Mouse (Mus musculus) limb, embryonic 15.5 days (tissue): ENCODE results near the gene Pofut1. TPM values are rescaled to one million over a fixed set of nuclear protein-coding genes. Genes with fewer than 3 reads are reported as not detected.
"Not testable (repeated sequence)": the region's sequence is repeated elsewhere in the genome, so short reads cannot be mapped to it uniquely, and the experiment has no call there.

ENCODE experiments used
- ATAC-seq: fragments of 200-750 bp; cut with Nextera tagmentation; 2 replicates; pipeline ENCODE4 v1.8.0; 2017; ENCODE audit warnings: low read depth, moderate TSS enrichment; ENCODE audit not compliant: insufficient number of reproducible peaks, low FRiP score, low TSS enrichment
- H3K27ac ChIP-seq: fragments of 300-500 bp; sonication (generic); 2 replicates; pipeline ENCODE4 v1.5.1; 2015; ENCODE audit warnings: moderate library complexity, mild to moderate bottlenecking, inconsistent platforms
- H3K27me3 ChIP-seq: fragments of 300-500 bp; sonication (generic); 2 replicates; pipeline ENCODE4 v1.6.1; 2015; ENCODE audit warnings: inconsistent platforms
- H3K36me3 ChIP-seq: fragments of 300-500 bp; sonication (generic); 2 replicates; pipeline ENCODE4 v1.6.1; 2015; ENCODE audit warnings: inconsistent platforms
- H3K4me1 ChIP-seq: fragments of 300-500 bp; sonication (generic); 2 replicates; pipeline ENCODE4 v1.6.1; 2015; ENCODE audit warnings: inconsistent platforms
- H3K4me2 ChIP-seq: fragments of 300-500 bp; sonication (generic); 2 replicates; pipeline ENCODE4 v1.6.1; 2015; ENCODE audit warnings: mild to moderate bottlenecking, inconsistent platforms
- H3K4me3 ChIP-seq: fragments of 300-500 bp; sonication (generic); 2 replicates; pipeline ENCODE4 v1.5.1; 2015; ENCODE audit warnings: mild to moderate bottlenecking, inconsistent platforms
- H3K9ac ChIP-seq: fragments of 300-500 bp; sonication (generic); 2 replicates; pipeline ENCODE4 v1.6.1; 2015; ENCODE audit warnings: inconsistent platforms
- H3K9me3 ChIP-seq: fragments of 300-500 bp; sonication (generic); 2 replicates; pipeline ENCODE4 v1.6.1; 2016; ENCODE audit warnings: inconsistent platforms
- WGBS: fragments of 180-500 bp; shearing (Covaris S2); methylation state at CpG from one replicate; pipeline ENCODE4 v1.1.7; 2015; 5-methylcytosine and 5-hydroxymethylcytosine counted together
- polyA plus RNA-seq: library from polyadenylated mRNA; unstranded; fragments of >200 nt; fragmentation: Nextera tagmentation; extraction: Ambion mirVana; gene quantifications from 2 replicates; pipeline ENCODE4 v1.2.1, GENCODE M21; 2015

The Pofut1 gene
- polyA plus RNA-seq, 1 experiment from 2014 or later = 8.5 TPM

DNA sequence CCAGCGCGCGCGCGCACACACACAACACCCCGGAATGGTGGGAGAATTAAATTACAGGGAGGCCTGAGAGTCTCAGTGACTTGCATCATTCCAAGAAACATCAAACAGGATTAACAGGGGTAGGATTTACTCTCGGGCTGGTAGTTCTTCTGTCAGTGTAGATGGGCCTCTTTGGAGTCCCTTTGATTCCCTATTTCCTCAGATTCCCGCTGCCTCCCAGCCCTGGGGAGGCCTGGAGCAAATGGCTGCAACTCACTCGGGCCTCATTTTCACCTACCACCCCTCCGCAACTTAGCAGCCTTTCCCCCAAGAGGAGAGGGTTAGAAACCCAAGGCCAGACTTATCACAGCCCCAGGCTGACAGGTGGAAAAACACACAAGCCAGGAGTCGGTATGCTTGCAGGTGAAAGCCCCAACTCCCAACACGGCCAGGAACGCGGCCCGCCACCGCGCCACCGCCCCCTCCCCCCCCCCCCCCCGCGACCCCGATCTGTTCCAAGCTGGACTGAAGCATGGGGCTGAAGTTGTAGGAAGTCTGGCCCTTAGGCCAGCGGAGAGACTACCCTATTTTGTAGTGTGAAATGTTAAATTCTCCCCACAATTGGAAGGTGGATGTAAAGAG, 1.4 kb upstream of the Pofut1 start:
- peaks cover 24% of the 10 kb centered on the region for H3K4me1 ChIP-seq
- H3K4me3 ChIP-seq = peak overlapping the region; percentile 97
- ATAC-seq = no peak
- peak overlapping the region; percentile 80 for H3K4me2 ChIP-seq
- no peaks in the 10 kb centered on the region for H3K27me3 ChIP-seq
- peaks cover 20% of the 10 kb centered on the region for H3K36me3 ChIP-seq
- H3K27ac ChIP-seq = peak overlapping the region; percentile 97
- no peaks in the 10 kb centered on the region for H3K9me3 ChIP-seq
- peak overlapping the region; percentile 99 for H3K9ac ChIP-seq
- 4% methylated on average over 19 of the region's 22 CpGs for WGBS

DNA sequence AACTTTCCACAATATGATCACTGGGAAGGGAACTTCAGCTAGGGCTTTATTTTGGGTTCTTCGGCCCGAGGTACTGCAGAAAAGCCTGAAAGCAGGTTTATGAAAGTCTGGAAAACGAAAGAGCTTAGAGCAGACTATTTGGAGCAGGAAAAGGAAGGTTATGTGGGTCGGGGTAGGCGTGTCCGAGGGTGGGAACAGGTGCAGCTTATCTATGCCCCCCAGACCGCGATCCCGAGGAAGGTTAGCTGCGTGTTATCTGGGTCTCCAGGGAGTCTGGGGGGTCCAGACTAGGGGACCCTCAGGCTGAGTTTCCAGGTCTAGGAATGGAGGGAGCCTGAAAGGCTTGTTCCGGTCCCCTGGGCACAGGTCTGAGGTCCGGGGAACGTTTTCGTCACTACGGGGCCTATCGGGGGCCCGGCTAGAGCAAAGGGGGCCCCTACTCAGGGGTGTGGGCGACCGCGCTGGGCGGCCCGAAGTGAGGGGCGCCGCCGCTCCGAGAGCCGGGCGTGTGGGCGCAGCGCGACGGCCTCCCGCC, 565 bp upstream of the Pofut1 start:
- WGBS = 0% methylated on average over 29 of the region's 33 CpGs
- Histone ChIP-seq H3K9ac (peak overlapping the region; percentile 99), H3K4me3 (peak overlapping the region; percentile 97), H3K4me1 (peaks cover 24% of the 10 kb centered on the region), H3K27me3 (no peaks in the 10 kb centered on the region), H3K9me3 (no peaks in the 10 kb centered on the region), H3K27ac (peak overlapping the region; percentile 97), H3K4me2 (peak overlapping the region; percentile 80), H3K36me3 (peaks cover 19% of the 10 kb centered on the region)
- peak; percentile 36 for ATAC-seq

DNA sequence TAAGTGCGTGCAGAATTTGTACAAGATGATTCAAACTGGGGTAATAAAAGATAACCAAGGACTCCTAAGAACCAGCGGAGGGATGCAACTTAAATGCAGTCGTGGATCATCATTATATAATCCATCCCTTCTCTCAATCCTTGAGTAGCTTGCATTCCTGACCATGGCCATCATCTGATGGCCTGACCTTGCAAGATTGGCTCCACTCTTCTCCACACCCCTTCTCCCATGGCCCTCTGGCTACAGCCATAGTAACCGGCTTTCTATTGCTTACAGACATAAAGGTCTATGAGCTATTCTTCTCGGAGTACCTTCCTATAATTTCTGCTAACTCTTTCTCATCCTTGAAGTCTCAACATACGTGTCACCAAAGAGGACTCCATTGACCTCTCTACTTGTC, 823 bp downstream of the Pofut1 start:
- WGBS = 52% methylated on average over 6 of the region's 6 CpGs
- ATAC-seq = no peak
- Histone ChIP-seq H3K27ac (peak overlapping the region; percentile 97), H3K9me3 (no peaks in the 10 kb centered on the region), H3K27me3 (no peaks in the 10 kb centered on the region), H3K4me3 (peak overlapping the region; percentile 97), H3K4me2 (peak overlapping the region; percentile 80), H3K4me1 (peaks cover 24% of the 10 kb centered on the region), H3K36me3 (peaks cover 18% of the 10 kb centered on the region), H3K9ac (peak overlapping the region; percentile 99)

DNA sequence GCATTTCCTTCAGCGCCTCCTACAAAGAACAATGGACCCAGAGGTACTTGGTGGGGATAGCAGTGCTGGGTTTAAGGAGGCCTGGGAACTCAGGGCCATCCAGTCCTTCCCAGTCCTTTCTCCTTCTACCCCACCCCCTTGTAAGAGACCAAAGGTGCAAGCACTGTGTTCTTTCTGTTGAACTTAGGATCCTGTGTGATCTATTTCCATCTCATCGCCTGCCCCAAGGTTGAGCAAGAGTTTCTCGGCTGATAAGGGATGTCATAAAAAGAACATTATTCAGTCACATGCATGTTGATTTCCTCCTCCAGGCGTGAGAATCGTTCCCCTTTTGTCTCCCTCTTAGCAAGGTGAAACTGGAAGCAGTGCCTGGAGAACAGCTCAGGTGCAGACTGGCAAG, 8.4 kb downstream of the Pofut1 start:
- Histone ChIP-seq H3K9me3 (no peaks in the 10 kb centered on the region), H3K4me2 (no peak overlapping the region), H3K4me1 (no peaks in the 10 kb centered on the region), H3K27ac (no peak overlapping the region), H3K4me3 (no peak overlapping the region), H3K36me3 (peaks cover 65% of the 10 kb centered on the region), H3K27me3 (no peaks in the 10 kb centered on the region), H3K9ac (no peak overlapping the region)
- ATAC-seq = no peak
- WGBS = 80% methylated on average over 5 of the region's 5 CpGs

DNA sequence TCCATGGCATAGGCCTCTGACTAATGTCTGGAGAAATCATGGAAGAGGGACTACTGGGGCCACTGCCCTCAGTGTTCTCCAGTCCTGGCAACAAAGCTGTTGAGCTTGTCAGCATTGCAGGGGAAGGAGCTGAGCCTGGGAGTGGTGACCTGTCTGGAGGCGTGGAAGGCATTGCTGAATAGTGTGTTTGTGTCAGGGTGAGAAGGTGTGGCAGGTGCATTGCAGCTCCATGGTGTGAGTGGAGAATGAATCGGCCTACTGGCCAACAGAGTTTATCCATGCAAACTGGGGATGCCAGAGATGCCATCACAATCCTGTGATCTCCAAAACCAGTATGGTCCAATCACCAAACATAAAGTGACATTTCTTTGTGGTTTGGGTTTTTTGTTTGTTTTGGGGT, 15.3 kb downstream of the Pofut1 start:
- Histone ChIP-seq H3K4me2 (no peak overlapping the region), H3K9me3 (no peaks in the 10 kb centered on the region), H3K27me3 (no peaks in the 10 kb centered on the region), H3K9ac (no peak overlapping the region), H3K36me3 (peaks cover 37% of the 10 kb centered on the region), H3K4me1 (peaks cover 5% of the 10 kb centered on the region), H3K4me3 (no peak overlapping the region), H3K27ac (no peak overlapping the region)
- 84% methylated on average over 2 of the region's 2 CpGs for WGBS
- ATAC-seq = no peak

DNA sequence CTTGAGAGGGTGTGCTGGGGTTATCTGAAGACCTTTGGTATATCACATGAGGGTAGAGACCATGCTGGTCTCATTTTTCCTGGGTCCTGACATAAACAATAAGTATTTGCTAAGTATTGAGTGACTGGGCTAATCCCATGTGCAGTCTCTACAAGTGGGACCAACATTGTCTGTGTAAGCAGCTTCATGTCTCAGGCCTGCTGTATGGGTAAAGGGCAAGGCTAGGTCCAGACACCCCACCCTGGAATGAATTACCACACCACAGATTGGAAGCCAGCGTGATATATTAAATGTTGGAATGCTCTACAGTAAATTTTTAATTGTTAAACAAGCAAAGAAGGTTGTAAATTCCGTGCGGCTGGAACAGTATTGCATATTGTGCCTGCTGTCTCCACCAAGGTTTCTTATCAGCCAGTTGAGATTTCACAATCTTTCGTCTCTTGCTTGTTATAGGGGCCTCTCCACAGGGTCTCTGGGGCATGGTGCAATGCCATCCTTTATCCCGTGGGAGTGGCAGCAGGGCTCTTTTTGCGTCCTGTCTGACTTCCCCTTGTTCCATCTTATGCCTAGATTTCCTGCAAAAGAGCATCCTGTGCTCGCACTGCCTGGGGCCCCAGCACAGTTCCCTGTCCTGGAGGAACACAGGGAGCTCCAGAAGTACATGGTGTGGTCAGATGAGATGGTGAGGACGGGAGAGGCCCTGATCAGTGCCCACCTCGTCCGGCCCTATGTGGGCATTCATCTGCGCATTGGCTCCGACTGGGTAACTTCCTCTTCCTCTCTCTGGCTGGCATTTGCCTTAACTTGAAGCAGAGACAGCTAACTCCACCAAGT, 17.9 kb downstream of the Pofut1 start:
- Histone ChIP-seq H3K9me3 (no peaks in the 10 kb centered on the region), H3K4me1 (peaks cover 5% of the 10 kb centered on the region), H3K9ac (no peak overlapping the region), H3K27ac (no peak overlapping the region), H3K27me3 (no peaks in the 10 kb centered on the region), H3K4me3 (no peak overlapping the region), H3K36me3 (peaks cover 42% of the 10 kb centered on the region), H3K4me2 (no peak overlapping the region)
- ATAC-seq = no peak
- WGBS = 69% methylated on average over 12 of the region's 12 CpGs

DNA sequence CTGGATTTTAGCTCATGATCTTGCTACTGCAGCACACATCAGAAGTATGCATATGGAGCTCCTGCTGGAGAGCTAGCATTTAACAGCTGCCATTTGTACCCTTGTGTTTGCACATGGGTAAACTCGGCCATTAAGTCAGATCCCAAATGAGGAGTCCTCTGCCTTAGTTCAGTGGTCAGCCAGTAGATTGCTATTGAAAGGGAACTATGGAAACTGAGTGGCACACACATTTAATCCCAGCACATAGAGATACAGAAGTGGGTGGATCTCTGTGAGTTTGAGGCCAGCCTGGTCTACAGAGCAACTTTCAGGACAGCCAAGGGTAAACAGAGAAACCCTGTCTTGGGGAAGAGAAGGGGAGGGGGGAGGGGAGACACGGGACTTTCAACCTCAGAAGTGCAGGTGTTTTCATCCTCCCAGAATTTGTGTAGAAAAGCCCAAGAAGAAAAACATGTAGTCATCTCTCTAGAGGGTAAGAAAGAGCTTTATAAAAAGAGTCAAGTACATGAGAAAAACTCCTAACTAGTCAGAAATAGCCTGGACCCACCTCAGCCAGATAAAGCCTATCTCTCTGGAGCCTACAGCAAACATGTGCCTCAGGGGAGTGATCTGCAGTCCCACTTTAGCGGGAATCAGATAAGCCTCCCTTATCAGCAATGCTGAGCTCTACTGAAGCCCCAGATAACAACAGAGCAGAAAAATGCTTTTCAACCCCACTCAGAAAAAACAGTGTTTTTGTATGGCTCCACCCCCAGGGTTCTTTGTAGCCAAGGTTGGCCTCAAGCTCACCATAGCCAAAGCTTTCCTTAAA, 18.7 kb downstream of the Pofut1 start:
- H3K27me3 ChIP-seq = no peaks in the 10 kb centered on the region
- 53% methylated on average over 3 of the region's 3 CpGs for WGBS
- no peaks in the 10 kb centered on the region for H3K9me3 ChIP-seq
- peaks cover 47% of the 10 kb centered on the region for H3K36me3 ChIP-seq
- H3K9ac ChIP-seq = no peak overlapping the region
- H3K4me1 ChIP-seq = peaks cover 5% of the 10 kb centered on the region
- no peak overlapping the region for H3K4me2 ChIP-seq
- no peak overlapping the region for H3K27ac ChIP-seq
- ATAC-seq = no peak
- no peak overlapping the region for H3K4me3 ChIP-seq

DNA sequence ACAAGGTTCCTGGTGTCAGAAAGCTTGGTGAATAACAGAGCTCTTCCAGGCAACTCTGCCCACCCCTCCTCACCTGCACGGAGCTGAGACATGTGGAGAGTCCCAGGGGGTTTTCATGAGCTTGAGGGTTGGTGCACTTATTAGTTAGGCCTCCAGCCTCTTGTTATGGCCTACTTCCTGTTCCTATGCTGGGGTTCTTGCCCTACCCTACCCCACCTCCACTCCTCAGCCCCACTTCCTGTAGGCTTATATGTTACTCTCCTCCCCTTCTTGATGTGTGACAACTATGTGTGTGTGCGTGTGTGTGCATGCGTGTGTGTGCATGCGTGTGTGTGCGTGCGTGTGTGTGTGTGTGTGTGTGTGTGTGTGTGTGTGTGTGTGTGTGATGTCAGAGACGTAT, 21.7 kb downstream of the Pofut1 start:
- no peak overlapping the region for H3K4me2 ChIP-seq
- no peaks in the 10 kb centered on the region for H3K9me3 ChIP-seq
- no peak overlapping the region for H3K9ac ChIP-seq
- H3K36me3 ChIP-seq = peaks cover 71% of the 10 kb centered on the region
- no peak overlapping the region for H3K4me3 ChIP-seq
- no peaks in the 10 kb centered on the region for H3K27me3 ChIP-seq
- peaks cover 5% of the 10 kb centered on the region for H3K4me1 ChIP-seq
- WGBS = 90% methylated on average over 5 of the region's 7 CpGs
- no peak for ATAC-seq
- H3K27ac ChIP-seq = no peak overlapping the region

DNA sequence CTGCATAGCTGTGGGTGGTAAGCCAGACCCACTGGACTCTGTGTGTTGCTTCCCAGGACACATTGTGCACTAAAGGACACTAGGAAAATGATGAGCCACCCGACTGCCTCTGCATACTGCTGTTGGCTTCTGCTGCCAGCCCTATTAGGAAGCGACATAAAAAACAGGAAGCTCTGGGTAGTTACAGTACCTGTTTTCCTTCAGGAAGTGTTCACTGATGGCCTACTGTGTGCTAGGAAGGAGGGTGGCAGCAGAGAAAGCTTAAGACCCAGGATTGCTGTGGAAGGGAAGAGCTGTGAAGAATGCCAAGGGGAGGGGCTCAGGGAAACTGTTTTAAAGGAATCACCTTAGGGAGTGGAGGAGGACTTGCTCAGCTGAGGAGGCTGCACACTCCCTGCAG, 26.0 kb downstream of the Pofut1 start:
- WGBS = 80% methylated on average over 2 of the region's 2 CpGs
- Histone ChIP-seq H3K4me2 (no peak overlapping the region), H3K27ac (no peak overlapping the region), H3K27me3 (no peaks in the 10 kb centered on the region), H3K36me3 (peaks cover 52% of the 10 kb centered on the region), H3K4me3 (no peak overlapping the region), H3K9ac (no peak overlapping the region), H3K4me1 (peaks cover 4% of the 10 kb centered on the region; the same call in 1 of the 2 replicates), H3K9me3 (no peaks in the 10 kb centered on the region)
- ATAC-seq = no peak

DNA sequence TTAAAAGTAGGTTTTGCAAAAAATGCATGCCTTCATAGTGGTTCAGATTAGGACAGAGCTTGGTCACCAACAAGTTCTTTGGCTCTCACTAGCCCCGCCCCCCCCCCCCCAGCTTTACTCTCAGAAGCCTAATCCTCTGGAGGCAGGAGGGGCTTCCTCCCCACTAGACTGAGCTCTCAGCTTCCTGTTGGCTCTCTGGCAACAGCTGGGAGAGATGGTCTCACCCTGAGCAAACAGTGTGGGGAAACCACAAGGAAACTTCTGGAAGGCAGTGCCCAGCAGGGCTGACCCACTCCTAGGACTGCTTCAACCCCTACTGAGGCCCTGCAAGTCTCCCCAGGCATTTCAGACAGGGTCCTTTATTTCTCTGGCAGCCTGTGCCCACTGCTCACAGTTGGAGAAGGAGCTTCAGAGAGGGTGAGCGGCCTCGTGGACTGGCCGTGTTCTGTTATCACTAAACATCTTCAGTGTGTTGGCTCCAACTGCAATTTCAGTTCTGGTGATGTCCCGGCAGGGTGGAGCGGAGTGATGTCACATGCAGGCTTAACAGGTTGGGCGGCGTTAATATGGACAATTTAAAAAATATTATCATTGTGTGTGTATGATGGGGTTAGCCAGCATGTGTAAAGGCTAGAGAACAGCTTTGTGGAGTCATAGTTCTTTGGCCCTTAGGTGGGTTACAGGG, 29.0 kb downstream of the Pofut1 start:
- H3K9me3 ChIP-seq, H3K4me3 ChIP-seq, H3K4me2 ChIP-seq, H3K9ac ChIP-seq, H3K27me3 ChIP-seq, H3K4me1 ChIP-seq: not testable (repeated sequence)
- Histone ChIP-seq H3K27ac (0 out of 2 replicates have a peak overlapping the region, but pooled peaks have one; percentile 54), H3K36me3 (peaks cover 24% of the 10 kb centered on the region)
- peak; percentile 53; the same call in 1 of the 2 replicates for ATAC-seq
- 73% methylated on average over 8 of the region's 8 CpGs for WGBS

DNA sequence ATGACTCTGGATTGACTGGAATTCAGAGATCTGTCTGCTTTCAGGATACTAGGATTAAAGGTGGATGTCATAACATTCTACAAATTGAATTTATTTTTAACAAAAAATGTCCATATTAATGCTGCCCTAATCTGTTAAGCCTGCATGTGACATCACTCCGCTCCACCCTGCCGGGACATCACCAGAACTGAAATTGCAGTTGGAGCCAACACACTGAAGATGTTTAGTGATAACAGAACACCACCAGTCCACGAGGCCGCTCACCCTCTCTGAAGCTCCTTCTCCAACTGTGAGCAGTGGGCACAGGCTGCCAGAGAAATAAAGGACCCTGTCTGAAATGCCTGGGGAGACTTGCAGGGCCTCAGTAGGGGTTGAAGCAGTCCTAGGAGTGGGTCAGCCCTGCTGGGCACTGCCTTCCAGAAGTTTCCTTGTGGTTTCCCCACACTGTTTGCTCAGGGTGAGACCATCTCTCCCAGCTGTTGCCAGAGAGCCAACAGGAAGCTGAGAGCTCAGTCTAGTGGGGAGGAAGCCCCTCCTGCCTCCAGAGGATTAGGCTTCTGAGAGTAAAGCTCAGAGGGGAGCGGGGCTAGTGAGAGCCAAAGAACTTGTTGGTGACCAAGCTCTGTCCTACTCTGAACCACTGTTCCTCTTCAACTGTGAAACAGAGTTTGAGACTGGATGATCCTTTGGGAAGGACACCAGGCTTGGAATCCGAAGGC, 33.0 kb downstream of the Pofut1 start:
- H3K27me3 ChIP-seq, ATAC-seq, H3K4me1 ChIP-seq, H3K9ac ChIP-seq, H3K4me2 ChIP-seq, H3K9me3 ChIP-seq, H3K27ac ChIP-seq, H3K36me3 ChIP-seq, H3K4me3 ChIP-seq: not testable (repeated sequence)
- WGBS = 77% methylated on average over 6 of the region's 6 CpGs
